Mouse (Mus musculus) liver, adult 2 months (tissue): ENCODE measurements around the gene Rnf216. TPM values are rescaled to one million over a fixed set of nuclear protein-coding genes. Genes with fewer than 3 reads are reported as not detected.

ENCODE experiments used
- DNase-seq: peaks from one replicate; pipeline ENCODE4 v3.0.0-alpha.2; 2011; ENCODE audit warnings: low read depth, low spot score; ENCODE audit errors: extremely low read depth
- H3K27ac ChIP-seq: fragments of 200-500 bp; replicated peaks from 2 replicates; pipeline ENCODE4 v1.5.1; 2012; ENCODE audit warnings: low read depth, mild to moderate bottlenecking, control low read depth, inconsistent platforms, low read length; ENCODE audit not compliant: insufficient read depth
- H3K27me3 ChIP-seq: fragments of 200-500 bp; 2 replicates; pipeline ENCODE4 v1.6.1; 2012; ENCODE audit warnings: mild to moderate bottlenecking, moderate library complexity, low read length, inconsistent platforms; ENCODE audit not compliant: control insufficient read depth, insufficient read depth
- H3K36me3 ChIP-seq: fragments of 200-500 bp; 2 replicates; pipeline ENCODE4 v1.6.1; 2012; ENCODE audit warnings: low read length, inconsistent platforms; ENCODE audit not compliant: control insufficient read depth, insufficient read depth
- H3K4me1 ChIP-seq: fragments of 200-500 bp; 2 replicates; pipeline ENCODE4 v1.6.1; 2011; ENCODE audit warnings: low read length; ENCODE audit not compliant: control insufficient read depth, insufficient read depth
- H3K4me3 ChIP-seq: fragments of 200-500 bp; 2 replicates; pipeline ENCODE4 v1.5.1; 2011; ENCODE audit warnings: low read depth, mild to moderate bottlenecking, control low read depth, low read length, moderate library complexity; ENCODE audit not compliant: insufficient read depth
- H3K79me2 ChIP-seq: fragments of 200-500 bp; 2 replicates; pipeline ENCODE4 v1.6.1; 2012; ENCODE audit warnings: inconsistent platforms, mild to moderate bottlenecking, low read length, moderate library complexity; ENCODE audit not compliant: control insufficient read depth, insufficient read depth
- H3K9ac ChIP-seq: fragments of 200-500 bp; 2 replicates; pipeline ENCODE4 v1.6.1; 2012; ENCODE audit warnings: low read depth, mild to moderate bottlenecking, control low read depth, inconsistent platforms, low read length
- CTCF ChIP-seq: fragments of 200-500 bp; IDR thresholded peaks from 2 replicates; pipeline ENCODE4 v1.5.1; 2011; ENCODE audit warnings: low read depth, low read length, control low read depth
- POLR2A ChIP-seq: fragments of 200-500 bp; IDR thresholded peaks from 2 replicates; pipeline ENCODE4 v1.6.1; 2011; ENCODE audit warnings: low read length, control low read depth; ENCODE audit not compliant: insufficient read depth; ENCODE audit errors: extremely low read depth
- WGBS: fragments of 180-500 bp; shearing (Covaris S2); methylation state at CpG from one replicate; pipeline ENCODE4 v1.1.7; 2018; 5-methylcytosine and 5-hydroxymethylcytosine counted together
- polyA plus RNA-seq: library from polyadenylated mRNA; depleted of rRNA; stranded (reverse); fragments of >200 nt; gene quantifications from 2 replicates; pipeline ENCODE4 v1.2.3, GENCODE M21; 2012
- total RNA-seq: library from RNA; depleted of rRNA; stranded (reverse); fragments of >200 nt; gene quantifications from 2 replicates; pipeline ENCODE4 v1.2.3, GENCODE M21; 2014

Gene Rnf216
- total and polyA plus RNA-seq, 2 experiments = 11.5 to 12.1 TPM

- Histone ChIP-seq H3K4me1 (no peaks in the 10 kb centered on the region; the same call in 1 of the 2 replicates), H3K4me3 (no peak overlapping the region), H3K27ac (no peak overlapping the region), H3K36me3 (peaks cover 41% of the 10 kb centered on the region), H3K9ac (no peak overlapping the region), H3K27me3 (no peaks in the 10 kb centered on the region), H3K79me2 (no peaks in the 10 kb centered on the region)
- no peak for TF ChIP-seq POLR2A
- TF ChIP-seq CTCF = no peak
- 86% methylated on average over 3 of the region's 3 CpGs for WGBS
- no peak for DNase-seq
Observed at GRCm38 (mm10) chr5:143068382-143068781, 44.4 kb downstream of the Rnf216 start.

- H3K4me3 ChIP-seq = no peak overlapping the region
- no peak overlapping the region for H3K9ac ChIP-seq
- H3K4me1 ChIP-seq = no peaks in the 10 kb centered on the region; the same call in 1 of the 2 replicates
- H3K36me3 ChIP-seq = peaks cover 40% of the 10 kb centered on the region
- H3K27me3 ChIP-seq = no peaks in the 10 kb centered on the region
- no peak for TF ChIP-seq POLR2A
- TF ChIP-seq CTCF = peak; percentile 58; the same call in 1 of the 2 replicates
- peak; percentile 45 for DNase-seq
- H3K27ac ChIP-seq = no peak overlapping the region
- WGBS = 16% methylated on average over 1 of the region's 1 CpGs
- no peaks in the 10 kb centered on the region for H3K79me2 ChIP-seq
Observed at GRCm38 (mm10) chr5:143066551-143066958, 46.2 kb downstream of the Rnf216 start.

GRCm38 (mm10) chr5:143066096-143066495 is 46.7 kb downstream of the Rnf216 start:
- H3K4me1 ChIP-seq = no peaks in the 10 kb centered on the region; the same call in 1 of the 2 replicates
- H3K4me3 ChIP-seq = no peak overlapping the region
- H3K36me3 ChIP-seq = peaks cover 40% of the 10 kb centered on the region
- 96% methylated on average over 1 of the region's 1 CpGs for WGBS
- no peak overlapping the region for H3K9ac ChIP-seq
- TF ChIP-seq POLR2A (no peak), CTCF (no peak)
- no peak for DNase-seq
- H3K27ac ChIP-seq = no peak overlapping the region
- H3K79me2 ChIP-seq = no peaks in the 10 kb centered on the region
- H3K27me3 ChIP-seq = no peaks in the 10 kb centered on the region

- Histone ChIP-seq H3K4me1 (no peaks in the 10 kb centered on the region; the same call in 1 of the 2 replicates), H3K27ac (no peak overlapping the region; the same call in 1 of the 2 replicates), H3K27me3 (no peaks in the 10 kb centered on the region), H3K36me3 (peaks cover 41% of the 10 kb centered on the region), H3K4me3 (no peak overlapping the region), H3K79me2 (no peaks in the 10 kb centered on the region), H3K9ac (no peak overlapping the region)
- no peak for DNase-seq
- WGBS = 83% methylated on average over 2 of the region's 2 CpGs
- TF ChIP-seq CTCF (no peak), POLR2A (no peak)
Observed at GRCm38 (mm10) chr5:143065230-143065629, 47.6 kb downstream of the Rnf216 start.

GRCm38 (mm10) chr5:143062251-143062650 is 50.5 kb downstream of the Rnf216 start:
- 84% methylated on average over 3 of the region's 3 CpGs for WGBS
- Histone ChIP-seq H3K4me1 (peaks cover 9% of the 10 kb centered on the region), H3K79me2 (no peaks in the 10 kb centered on the region), H3K27me3 (no peaks in the 10 kb centered on the region), H3K27ac (no peak overlapping the region), H3K36me3 (peaks cover 35% of the 10 kb centered on the region), H3K4me3 (no peak overlapping the region), H3K9ac (no peak overlapping the region)
- no peak for DNase-seq
- TF ChIP-seq POLR2A (no peak), CTCF (no peak)

GRCm38 (mm10) chr5:143061511-143061910 is 51.3 kb downstream of the Rnf216 start:
- Histone ChIP-seq H3K79me2 (no peaks in the 10 kb centered on the region), H3K27ac (no peak overlapping the region), H3K9ac (no peak overlapping the region), H3K4me1 (peaks cover 9% of the 10 kb centered on the region), H3K27me3 (no peaks in the 10 kb centered on the region), H3K4me3 (no peak overlapping the region), H3K36me3 (peaks cover 32% of the 10 kb centered on the region)
- TF ChIP-seq CTCF (no peak), POLR2A (no peak)
- DNase-seq = no peak
- 68% methylated on average over 3 of the region's 3 CpGs for WGBS
